Mouse (Mus musculus) ES-Bruce4 (cell line): ENCODE measurements at regions not wholly inside any gene's neighbourhood (a gene's known extent, or its start where the extent isn't known, plus 50 kb on each side); places are given as distances from the start of the nearest gene placed in this dataset.

Experiments used
- EP300 ChIP-seq: IDR thresholded peaks from 2 replicates; pipeline ENCODE4 v1.6.1; 2011; ENCODE audit warnings: low read depth, low read length; ENCODE audit not compliant: insufficient read depth
- POLR2A ChIP-seq: IDR thresholded peaks from one replicate; pipeline ENCODE4 v1.8.1; 2011; ENCODE audit warnings: low read length; ENCODE audit not compliant: insufficient read depth

DNA sequence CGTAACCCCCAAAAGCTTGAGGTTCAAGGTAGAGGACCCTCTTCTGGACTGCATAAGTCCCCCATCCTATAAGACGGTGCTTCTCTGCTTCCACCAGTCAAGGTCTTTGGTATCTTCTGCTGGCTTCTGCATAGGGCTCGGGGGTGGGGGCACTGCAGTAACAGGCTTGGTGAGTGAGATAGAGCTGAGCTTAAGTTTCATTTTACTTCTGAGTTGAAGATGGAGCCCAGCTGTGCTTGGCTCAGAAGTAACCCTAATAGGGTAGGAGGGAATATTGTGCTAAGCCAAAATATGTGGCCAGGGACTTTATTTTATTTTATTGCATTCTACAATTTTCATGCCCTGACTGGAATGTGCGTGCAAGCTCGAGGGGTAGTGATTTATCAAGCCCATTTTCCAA, 268.8 kb upstream of the Rbfox1 start:
- TF ChIP-seq EP300 (no peak), POLR2A (no peak)
